Mouse (Mus musculus) activated CD4-positive, CD25-positive, alpha-beta regulatory T cell (primary cell): ENCODE measurements around the gene Olfr586. TPM values are rescaled to one million over a fixed set of nuclear protein-coding genes. Genes with fewer than 3 reads are reported as not detected.

Experiments
- polyA plus RNA-seq, 2 experiments: library from polyadenylated mRNA; unstranded; fragments of 100-300 nt; shearing (Covaris generic); gene quantifications; one replicate each; pipeline ENCODE4 v1.2.1; 2017

The Olfr586 gene
- not detected for polyA plus RNA-seq

DNA sequence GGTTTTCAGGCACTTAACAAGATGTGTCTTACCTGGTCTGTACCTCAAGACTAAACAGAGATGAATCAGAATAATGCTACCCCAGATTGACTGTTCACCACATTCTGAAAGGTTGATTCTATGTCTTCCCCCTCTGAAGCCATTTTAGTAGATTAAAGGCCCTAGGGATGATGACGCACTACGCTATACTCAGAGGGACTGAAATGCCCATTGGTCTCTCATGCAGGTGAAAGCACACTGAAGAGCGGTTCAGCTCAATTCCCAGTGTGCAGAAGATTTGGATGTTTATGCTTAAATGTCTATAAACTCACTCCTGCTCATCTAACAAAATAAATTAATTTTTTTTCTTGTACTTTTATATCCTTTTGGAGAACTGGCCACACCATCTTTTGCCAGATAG, at the start of gene Olfr586:
Gene Olfr586, minus strand, starts transcription at position 101 of the 400 bp plus-strand sequence.

DNA sequence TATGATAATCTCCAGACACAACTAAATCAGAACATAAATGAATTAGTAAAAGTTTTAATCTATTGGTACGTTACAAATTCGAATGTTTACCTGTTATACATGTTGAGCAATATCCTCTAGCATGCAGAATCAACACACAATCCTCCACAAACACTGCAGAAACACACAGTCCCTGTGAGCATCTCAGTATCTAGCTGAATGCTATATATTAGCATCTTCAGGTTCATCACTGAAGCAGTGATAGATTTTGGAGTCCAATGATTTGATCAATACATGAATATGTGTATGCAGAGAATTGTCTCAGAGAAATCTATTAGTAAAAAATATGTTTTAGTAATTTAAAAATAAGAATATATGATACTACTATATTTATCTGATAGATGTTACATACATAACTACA, 30.8 kb upstream of the Olfr586 start, which contains the start of gene Olfr589:
Gene Olfr589, minus strand, starts transcription at position 101 of the 400 bp plus-strand sequence.

DNA sequence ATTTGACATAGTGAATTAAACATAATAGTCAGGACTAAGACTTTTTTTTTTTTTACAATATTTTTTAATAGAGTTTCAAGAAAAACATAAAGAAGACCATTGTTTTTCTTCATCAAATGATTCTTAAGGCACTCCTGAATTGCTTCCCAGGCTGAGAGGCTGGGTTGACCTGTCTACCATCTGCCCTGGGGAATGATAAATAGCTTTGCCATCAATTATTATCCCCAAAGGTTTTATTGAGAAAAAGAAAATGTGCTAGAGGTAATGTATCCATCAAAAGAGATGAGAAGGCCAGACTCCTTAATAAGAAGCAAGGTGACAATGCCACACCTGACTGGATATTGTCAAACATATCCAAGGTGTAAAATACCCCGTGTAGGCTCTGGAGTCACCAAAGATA, 15.1 kb upstream of the Olfr586 start, which contains the start of gene Olfr588-ps1:
Gene Olfr588-ps1, plus strand, starts transcription at position 301 of the 400 bp plus-strand sequence.

DNA sequence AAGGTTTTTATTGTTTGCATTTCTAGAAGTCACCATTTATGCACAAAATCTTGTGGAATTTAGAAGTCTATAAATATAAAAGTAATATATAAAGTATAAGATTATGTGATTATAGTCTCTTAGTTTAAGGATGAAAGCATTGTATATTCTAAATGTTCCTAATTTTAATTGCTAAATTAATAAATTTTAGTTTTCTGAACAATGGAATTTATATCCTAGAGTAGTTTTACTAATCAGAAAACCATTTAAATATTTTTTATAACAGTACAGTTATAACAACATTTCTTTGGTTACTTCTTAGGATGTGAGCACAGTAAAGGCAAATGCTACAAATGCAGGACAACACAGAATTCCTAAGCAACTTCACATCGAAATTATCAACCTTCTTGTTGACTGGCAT, 28.0 kb downstream of the Olfr586 start, which contains the start of gene Olfr585:
Gene Olfr585, plus strand, starts transcription at position 301 of the 400 bp plus-strand sequence.

DNA sequence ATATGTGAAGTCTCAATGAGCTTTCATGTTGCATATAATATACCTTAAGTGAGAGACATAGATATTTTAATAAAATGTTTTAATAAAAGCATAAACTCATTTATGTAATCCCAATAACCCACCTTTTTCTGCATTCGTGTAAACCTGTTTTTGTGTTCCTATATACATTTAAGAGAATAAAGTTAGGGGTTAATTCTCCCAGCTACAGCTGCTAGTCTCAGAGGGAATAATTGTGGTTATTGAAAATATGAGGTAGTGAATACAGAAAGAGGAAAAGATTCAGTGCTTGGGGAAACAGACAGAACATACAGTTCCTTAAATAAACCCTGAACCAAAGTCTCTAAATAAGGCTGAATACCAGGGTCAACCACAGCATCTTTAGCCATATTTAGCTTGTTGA, 43.9 kb downstream of the Olfr586 start, which contains the start of gene Olfr584:
Gene Olfr584, plus strand, starts transcription at position 301 of the 400 bp plus-strand sequence.

Other genes with a start within 250 kb of the Olfr586 start
- gene Olfr568, start 248.5 kb downstream of the Olfr586 start, polyA plus RNA-seq, result under 1 TPM in 1 of 2 experiments, not detected in 1; 0.29 TPM
- gene Olfr569, start 234.8 kb downstream of the Olfr586 start, polyA plus RNA-seq, result under 1 TPM in 1 of 2 experiments, not detected in 1; 0.42 TPM
- under 1 TPM in 1 of 2 experiments, not detected in 1; 0.12 TPM for gene Olfr570, start 231.1 kb downstream of the Olfr586 start, polyA plus RNA-seq
- not detected for gene Olfr571, start 208.1 kb downstream of the Olfr586 start, polyA plus RNA-seq
- not detected for gene Olfr572, start 201.2 kb downstream of the Olfr586 start, polyA plus RNA-seq
- gene Olfr573-ps1, start 183.1 kb downstream of the Olfr586 start, polyA plus RNA-seq, result under 1 TPM in 1 of 2 experiments, not detected in 1; 0.86 TPM
- not detected for gene Olfr574, start 177.2 kb downstream of the Olfr586 start, polyA plus RNA-seq
- not detected for gene Olfr575, start 166.9 kb downstream of the Olfr586 start, polyA plus RNA-seq
- under 1 TPM in 1 of 2 experiments, not detected in 1; 0.25 TPM for gene Olfr576, start 163.0 kb downstream of the Olfr586 start, polyA plus RNA-seq
- gene Olfr577, start 149.7 kb downstream of the Olfr586 start, polyA plus RNA-seq, result under 1 TPM in 1 of 2 experiments, not detected in 1; 0.12 TPM
- not detected for gene Olfr578, start 136.3 kb downstream of the Olfr586 start, polyA plus RNA-seq
- gene Olfr582, start 87.6 kb downstream of the Olfr586 start, polyA plus RNA-seq, result not detected
- not detected for gene Olfr583, start 74.3 kb downstream of the Olfr586 start, polyA plus RNA-seq
- under 1 TPM in 1 of 2 experiments, not detected in 1; 0.41 TPM for gene Olfr584, start 43.8 kb downstream of the Olfr586 start, polyA plus RNA-seq
- gene Olfr585, start 27.9 kb downstream of the Olfr586 start, polyA plus RNA-seq, result not detected
- under 1 TPM in 1 of 2 experiments, not detected in 1; 0.04 TPM for gene Olfr588-ps1, start 15.2 kb upstream of the Olfr586 start, polyA plus RNA-seq
- gene Olfr589, start 30.7 kb upstream of the Olfr586 start, polyA plus RNA-seq, result not detected
- not detected for gene Olfr591, start 52.7 kb upstream of the Olfr586 start, polyA plus RNA-seq
- gene Olfr592, start 59.2 kb upstream of the Olfr586 start, polyA plus RNA-seq, result under 1 TPM in 1 of 2 experiments, not detected in 1; 0.05 TPM
- gene Olfr593, start 86.2 kb upstream of the Olfr586 start, polyA plus RNA-seq, result not detected
- under 1 TPM in 1 of 2 experiments, not detected in 1; 0.36 TPM for gene Olfr594, start 91.4 kb upstream of the Olfr586 start, polyA plus RNA-seq
- gene Usp17ld, start 126.9 kb upstream of the Olfr586 start, polyA plus RNA-seq, result not detected
- not detected for gene Olfr596, start 180.0 kb upstream of the Olfr586 start, polyA plus RNA-seq
- gene Olfr597, start 190.7 kb upstream of the Olfr586 start, polyA plus RNA-seq, result under 1 TPM in 1 of 2 experiments, not detected in 1; 0.55 TPM
- not detected for gene Olfr598, start 197.9 kb upstream of the Olfr586 start, polyA plus RNA-seq
- gene Olfr599, start 210.3 kb upstream of the Olfr586 start, polyA plus RNA-seq, result not detected
- not detected for gene Olfr600, start 224.0 kb upstream of the Olfr586 start, polyA plus RNA-seq
- gene Olfr601, start 237.0 kb upstream of the Olfr586 start, polyA plus RNA-seq, result not detected